In the genomic region with DNA sequence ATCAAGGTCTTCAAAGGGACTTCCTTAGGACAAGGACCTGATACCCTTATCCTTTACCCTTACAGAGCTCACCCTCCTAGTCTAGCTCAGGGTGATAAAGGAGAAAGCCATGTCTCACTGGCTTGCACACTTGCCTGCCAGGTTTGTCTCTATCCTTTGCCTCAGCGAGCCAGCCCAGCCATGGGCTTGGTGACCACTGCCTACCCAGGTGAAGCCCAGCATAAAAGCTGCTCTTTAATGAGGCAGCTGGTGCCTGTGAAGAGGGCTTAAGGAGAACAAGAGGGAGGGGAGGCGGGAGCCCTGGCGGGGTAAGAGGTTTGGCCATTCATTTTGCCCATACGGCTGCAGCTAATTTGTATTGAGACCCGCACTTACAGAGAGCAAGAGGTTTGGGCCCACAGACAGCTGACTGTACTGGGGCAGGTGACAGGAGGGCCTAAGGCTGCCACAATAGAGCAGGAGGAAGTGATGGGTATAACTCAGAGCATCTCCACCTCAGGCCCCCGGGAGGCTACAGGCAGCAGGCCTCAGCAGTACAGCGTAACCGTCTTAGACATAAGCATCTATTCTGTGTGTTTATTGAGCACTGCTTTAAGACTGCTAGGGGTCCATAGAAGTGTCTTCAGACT, we compare ENCODE assay signal across 14 mouse cellular contexts.
"Had no signal": no experiment of that assay in that cellular context is flagged by ENCODE, and none has a peak within 500 bp of the region (broad histone marks: within the 10 kb centered on the region; RNA-seq: fewer than 3 reads in every experiment).

No protein-coding gene starts in this region.

- DNase-seq: kidney, adult 18-20 months; kidney, postnatal 10 days; kidney, postnatal 4 days; liver; liver, embryonic 13.5 days; liver, postnatal 0 days; lung, postnatal 36 days; right cerebral cortex, adult 18-20 months; right cerebral cortex, postnatal 25 days; thymus, postnatal 4 days had no signal

- H3K9me3 ChIP-seq: limb, embryonic 12.5 days; liver, embryonic 13.5 days; neural tube, embryonic 12.5 days had no signal

- H3K4me2 ChIP-seq: limb, embryonic 12.5 days; liver, embryonic 13.5 days; neural tube, embryonic 12.5 days had no signal

- H3K9ac ChIP-seq: limb, embryonic 12.5 days; liver, embryonic 13.5 days; liver, postnatal 0 days; neural tube, embryonic 12.5 days had no signal

- H3K36me3 ChIP-seq: neural tube, embryonic 12.5 days had no signal

- H3K4me1 ChIP-seq: neural tube, embryonic 12.5 days had no signal

- H3K4me3 ChIP-seq: layer of hippocampus, adult 2 months; limb, embryonic 12.5 days; liver, embryonic 13.5 days; neural tube, embryonic 12.5 days had no signal

- ATAC-seq: liver, postnatal 0 days; lung, postnatal 0 days had no signal

- H3K27ac ChIP-seq: layer of hippocampus, adult 2 months; limb, embryonic 12.5 days; liver, embryonic 13.5 days; neural tube, embryonic 12.5 days had no signal

- H3K27me3 ChIP-seq: limb, embryonic 12.5 days; liver, embryonic 13.5 days; neural tube, embryonic 12.5 days had no signal
